Mouse (Mus musculus) gastrocnemius, postnatal 14 days (tissue): Measurements from ENCODE around the gene Larp1. TPM values are rescaled to one million over a fixed set of nuclear protein-coding genes. Genes with fewer than 3 reads are reported as not detected.
A peak's percentile ranks its signal among the peaks of the same experiment; 100 is the strongest.
"Not testable (repeated sequence)": the region's sequence is repeated elsewhere in the genome, so short reads cannot be mapped to it uniquely, and the experiment has no call there.

Experiments used
- DNase-seq: peaks from one replicate; pipeline ENCODE4 v3.0.0; 2021; ENCODE audit warnings: mixed read lengths
- intact Hi-C: fragments of 180-260 bp; cut with DNase I; formaldehyde crosslinking; loops from one replicate; pipeline ENCODE4 v1.15.1; 2025; ENCODE audit warnings: low total_unique reads
- total RNA-seq, 2 experiments: library from RNA; stranded (reverse); gene quantifications; 2 replicates each; pipeline ENCODE4 v1.2.3; 2021

Larp1 gene
- total RNA-seq, 2 experiments from 2014 or later = 61.9 to 74.6 TPM

DNA sequence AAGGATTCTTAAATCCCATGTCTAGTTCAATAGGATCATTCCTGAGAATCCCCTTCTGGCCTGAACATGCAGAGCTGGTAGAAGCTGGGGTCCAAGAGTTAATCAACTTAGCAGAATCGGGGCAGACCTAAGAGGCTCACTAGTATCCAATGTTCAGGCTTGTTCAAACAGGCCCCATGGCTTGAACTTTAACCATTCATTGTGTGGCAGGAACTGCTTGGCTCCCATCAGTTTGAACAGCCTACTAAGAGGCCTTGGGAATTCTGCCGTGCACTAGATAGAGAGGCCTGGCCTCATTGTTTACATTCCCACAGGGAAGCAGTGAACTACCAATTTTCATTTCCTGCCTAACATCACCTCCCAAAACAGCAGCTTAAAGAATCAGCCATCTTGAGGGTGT lies 12.8 kb downstream of the Larp1 start:
- DNase-seq = no peak
- intact Hi-C loops = no loop called here

DNA sequence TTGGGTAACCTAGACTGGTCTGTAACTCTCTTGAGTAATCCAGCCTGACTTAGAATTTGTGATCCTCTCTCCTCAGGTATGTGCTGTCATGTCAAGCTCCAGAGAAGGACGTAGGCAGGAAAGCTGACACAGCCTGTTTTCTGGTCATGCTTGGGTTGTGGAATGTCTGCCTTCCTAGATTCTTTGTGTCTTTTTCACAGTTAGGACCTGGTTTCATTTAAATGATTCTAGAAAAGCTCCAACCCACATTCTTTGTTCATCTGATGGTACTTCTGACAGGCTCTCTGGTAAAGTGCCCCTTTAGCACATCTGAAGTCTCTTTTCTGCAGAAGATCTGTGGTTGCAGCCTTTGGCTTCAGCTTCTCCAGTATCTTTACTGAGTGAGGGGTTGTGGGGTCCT lies 15.4 kb downstream of the Larp1 start:
- intact Hi-C loops = no loop called here
- no peak for DNase-seq

DNA sequence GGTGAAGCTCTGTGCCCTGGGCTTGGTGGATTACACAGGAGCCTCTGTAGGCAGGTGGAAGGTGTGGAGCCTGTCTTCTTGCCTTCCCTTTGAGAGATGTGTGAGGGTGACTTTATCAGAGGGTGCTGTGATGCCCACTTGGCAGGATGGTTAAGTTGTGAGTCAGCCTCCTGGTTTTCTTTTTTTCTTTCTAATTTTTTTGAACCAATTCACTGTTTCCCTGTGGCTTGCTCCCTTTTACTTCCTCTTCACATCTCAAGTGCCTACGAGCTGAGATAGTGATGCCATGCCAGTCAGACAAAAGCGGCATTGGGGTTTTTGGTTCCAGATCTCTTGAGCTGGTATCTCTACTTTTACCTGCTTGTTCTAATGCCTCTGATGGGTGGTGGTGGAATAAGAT lies 15.8 kb downstream of the Larp1 start:
- intact Hi-C loops = no loop called here
- no peak for DNase-seq

DNA sequence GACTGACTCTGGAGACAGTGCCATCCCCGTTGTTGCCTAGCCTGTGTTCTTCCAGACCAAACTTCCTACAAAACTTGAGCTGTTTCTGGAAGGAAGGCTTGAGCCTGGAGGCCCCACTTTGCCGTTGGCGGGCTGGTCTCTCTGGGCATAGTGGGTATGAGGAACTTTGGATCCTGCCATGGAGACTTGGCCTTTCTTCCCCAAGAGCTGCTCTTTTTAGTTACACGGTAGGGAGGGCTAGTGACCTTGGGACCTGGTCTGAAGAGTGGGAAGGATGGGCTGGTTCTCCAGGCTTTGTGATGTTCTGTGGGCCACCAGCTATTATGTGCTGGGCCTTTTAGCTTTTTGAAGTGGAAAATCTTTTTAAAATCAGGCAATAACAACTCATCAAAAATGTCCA lies 17.0 kb downstream of the Larp1 start:
- no peak for DNase-seq
- intact Hi-C loops = no loop called here

DNA sequence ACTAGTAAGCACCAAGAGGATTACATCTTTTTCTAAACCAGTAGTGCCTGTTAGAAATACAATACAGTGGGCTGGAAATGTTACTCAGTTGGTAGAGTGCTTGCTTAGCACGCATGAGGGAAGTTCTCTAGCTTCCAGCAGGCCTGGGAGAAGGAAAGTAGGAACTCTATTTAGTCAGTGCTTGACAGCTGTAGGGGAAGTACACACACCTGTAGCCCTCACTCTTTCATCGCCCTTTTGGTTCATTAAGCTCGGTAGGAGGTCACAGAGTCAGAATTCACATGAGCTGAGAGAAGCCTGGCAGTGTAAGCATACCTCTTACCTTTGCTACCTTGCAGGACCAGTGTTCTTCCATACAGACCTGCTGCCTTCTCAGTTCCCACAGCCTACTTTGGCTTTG lies 17.5 kb downstream of the Larp1 start:
- intact Hi-C loops = no loop called here

DNA sequence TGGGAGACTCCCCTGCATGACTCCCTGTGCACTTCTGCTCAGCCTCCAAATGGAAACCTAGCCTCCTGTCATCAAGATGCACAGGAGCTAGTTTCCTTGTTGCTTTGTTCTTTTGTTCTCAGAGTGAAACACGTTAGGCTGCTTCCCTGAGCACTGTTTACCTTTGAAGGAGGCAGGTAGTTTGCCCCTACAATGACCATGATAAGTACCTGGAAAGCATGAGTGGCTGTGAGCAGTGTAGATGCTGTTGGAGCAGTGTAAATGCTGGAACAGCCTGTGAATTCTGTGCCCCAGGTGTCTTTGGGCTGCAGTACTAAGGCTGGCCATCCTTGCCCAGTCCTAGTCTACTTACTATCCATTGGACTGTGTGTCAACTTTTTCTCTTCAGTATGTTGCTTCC lies 18.0 kb downstream of the Larp1 start:
- intact Hi-C loops = no loop called here
- no peak for DNase-seq

More for the DNA sequence above, 17.5 kb downstream of the Larp1 start:
- no peak for DNase-seq

DNA sequence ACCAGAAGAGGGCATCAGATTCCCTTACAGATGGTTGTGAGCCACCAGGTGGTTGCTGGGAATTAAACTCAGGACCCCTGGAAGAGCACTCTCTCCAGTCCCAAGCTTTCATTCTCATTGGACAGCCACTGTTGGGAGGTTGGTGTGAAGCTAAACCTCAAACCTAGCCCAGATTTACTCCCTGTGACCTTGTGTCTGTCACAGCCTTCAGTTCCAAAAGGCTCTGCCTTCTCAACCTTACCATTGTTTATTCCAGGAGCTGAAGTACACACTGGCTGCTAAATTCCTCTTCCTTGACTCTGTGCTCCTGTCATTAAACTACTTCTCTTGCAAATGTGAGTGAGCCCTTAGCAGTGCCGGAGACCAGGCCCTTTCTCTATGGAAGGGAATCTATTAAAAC lies 20.1 kb downstream of the Larp1 start:
- DNase-seq = no peak
- intact Hi-C loops = no loop called here

DNA sequence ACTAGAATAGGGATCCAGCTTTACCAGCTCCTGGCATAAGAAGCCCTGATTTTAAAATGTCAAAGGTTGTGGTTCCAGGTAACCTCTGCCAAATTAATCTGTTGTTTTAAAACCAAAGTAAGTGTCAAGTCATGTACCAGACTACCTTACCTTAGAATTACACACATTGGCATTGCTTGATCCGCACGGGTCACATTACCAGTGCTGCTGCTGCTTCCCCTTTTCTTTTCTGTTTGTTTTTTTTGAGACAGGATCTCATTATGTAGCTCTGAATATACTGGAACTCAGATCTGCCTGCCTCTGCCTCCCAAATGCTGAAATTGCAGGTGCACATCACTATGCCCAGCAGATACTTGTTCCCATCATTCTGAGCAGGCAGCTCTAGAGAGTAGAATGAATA lies 21.0 kb downstream of the Larp1 start:
- DNase-seq = no peak
- intact Hi-C loops = no loop called here

DNA sequence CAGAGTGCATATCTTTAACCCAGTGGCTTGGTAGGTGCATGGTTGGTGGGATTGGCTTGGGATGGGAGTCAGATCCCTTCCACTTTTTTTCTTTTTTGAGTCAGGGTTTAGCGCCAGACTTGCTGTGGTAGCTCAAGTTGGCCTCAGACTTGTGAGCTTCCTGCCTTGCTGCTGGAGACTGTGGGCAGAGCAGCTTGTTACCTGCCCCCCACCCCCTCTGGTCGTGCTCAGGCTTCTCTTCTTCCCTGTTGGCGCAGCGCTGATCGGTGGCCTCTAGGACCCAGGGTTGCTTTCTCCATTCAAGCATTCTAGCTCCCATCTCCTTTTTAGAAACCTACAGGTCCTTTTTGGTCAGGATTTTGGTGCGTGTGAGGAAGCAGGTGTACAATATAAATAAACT lies 22.3 kb downstream of the Larp1 start:
- intact Hi-C loops = no loop called here

DNA sequence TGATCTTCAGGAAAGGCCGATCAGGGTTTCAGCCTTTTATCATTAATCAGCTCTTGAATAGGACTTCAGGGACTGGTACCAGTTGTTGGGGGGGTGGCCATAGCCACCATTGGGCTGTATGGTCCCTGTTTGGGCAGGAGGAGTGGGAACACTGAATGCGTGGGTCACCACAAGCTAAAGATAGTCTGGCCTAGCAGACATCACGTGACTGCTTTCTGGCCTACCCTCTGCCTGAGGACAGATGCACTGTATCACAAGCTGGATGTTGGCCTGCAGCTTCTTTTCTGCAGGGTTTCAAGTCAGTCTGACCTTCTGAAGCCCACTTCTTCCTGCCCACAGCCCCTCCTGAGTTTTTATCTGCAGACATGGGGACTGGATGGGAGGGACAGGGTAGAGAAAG lies 24.8 kb downstream of the Larp1 start:
- peak; percentile 35 for DNase-seq
- intact Hi-C loops = no loop called here

More for the DNA sequence above, 22.3 kb downstream of the Larp1 start:
- no peak for DNase-seq

DNA sequence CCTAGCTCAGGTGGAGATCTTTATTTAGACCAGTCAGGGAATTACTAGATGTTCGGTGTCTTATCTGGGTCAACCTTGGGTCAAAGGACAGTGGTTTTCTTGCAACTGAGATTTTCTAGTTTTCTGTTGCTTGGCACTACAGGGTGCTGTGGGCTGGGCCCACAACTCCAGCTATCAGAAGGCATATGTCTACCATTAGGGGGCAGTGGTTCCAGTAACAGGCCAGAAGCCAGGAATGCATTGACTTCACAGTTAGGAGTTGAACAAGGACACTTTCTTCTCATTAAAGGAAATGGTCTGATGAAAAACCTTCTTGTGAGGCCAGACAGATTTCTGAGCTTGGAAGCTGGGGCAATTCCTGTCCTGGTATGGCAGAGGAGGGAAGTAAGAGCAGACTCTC lies 30.2 kb downstream of the Larp1 start:
- DNase-seq = no peak
- intact Hi-C loops = no loop called here

DNA sequence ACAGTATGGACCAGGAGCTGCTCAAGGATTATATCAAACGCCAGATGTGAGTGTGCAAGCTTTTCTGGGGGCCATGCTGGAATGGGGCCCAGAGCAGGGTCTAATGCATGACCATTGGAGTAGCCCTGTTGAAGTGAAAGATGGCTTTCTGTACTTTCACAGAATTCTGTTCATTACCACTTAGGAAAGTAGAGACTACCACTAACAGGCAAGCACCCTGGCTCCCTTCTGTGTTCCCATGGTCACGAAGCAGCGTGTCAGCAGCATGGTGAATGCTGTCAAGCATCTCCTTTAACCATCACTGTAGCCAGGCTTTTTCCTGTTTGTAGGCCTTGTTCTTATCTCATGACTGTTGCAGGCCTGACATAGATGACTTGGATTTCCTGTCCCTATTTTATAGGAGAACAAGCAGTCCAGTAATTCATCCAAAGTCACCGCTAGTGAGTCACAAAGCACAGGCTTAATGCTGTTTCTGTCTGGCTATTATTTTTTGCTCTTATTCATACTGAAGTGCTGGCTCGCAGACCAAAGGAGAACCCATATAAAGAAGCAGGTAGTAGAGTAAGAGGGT lies 34.1 kb downstream of the Larp1 start:
- no peak for DNase-seq
- intact Hi-C loops = no loop called here

DNA sequence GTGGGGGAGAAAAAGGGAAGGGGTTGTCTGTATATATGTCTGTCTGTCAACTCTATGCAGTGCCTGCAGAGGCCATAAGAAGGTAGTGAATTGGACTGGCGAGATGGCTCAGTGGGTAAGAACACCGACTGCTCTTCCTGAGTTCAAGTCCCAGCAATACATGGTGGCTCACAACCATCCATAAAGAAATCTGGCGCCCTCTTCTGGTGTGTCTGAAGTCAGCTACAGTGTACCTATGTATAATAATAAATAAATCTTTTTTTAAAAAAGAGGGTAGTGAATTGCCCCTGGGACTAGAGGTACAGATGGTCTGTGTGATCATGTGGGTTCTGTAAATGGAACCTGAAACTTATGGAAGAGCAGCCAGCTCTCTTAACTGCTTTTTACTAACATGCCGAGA lies 37.6 kb downstream of the Larp1 start:
- DNase-seq = no peak
- intact Hi-C loops = no loop called here

DNA sequence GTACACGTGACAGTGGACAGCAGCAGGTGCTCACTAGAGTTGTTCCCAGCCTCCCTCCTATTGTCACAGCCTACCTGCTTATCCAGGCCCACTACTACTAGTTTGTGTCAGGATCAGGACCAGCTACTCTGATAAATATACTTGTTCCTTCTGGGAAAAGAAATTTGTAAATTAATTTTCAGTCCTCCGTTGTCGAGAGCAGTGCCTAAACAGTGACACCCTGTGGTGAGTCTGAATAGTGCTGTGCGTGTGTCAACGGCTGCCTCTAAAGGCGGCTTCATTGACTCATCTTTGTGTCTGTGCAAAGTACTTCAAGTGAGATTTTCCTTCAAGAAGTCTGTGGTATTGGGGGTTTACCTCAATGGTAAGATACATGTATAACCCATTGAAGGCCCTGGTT lies 48.6 kb downstream of the Larp1 start:
- DNase-seq = peak; percentile 41
- intact Hi-C loops = loop anchor here (5.0 kb wide), 1 partner anchor 105 kb away; no protein-coding TSS in a partner anchor

DNA sequence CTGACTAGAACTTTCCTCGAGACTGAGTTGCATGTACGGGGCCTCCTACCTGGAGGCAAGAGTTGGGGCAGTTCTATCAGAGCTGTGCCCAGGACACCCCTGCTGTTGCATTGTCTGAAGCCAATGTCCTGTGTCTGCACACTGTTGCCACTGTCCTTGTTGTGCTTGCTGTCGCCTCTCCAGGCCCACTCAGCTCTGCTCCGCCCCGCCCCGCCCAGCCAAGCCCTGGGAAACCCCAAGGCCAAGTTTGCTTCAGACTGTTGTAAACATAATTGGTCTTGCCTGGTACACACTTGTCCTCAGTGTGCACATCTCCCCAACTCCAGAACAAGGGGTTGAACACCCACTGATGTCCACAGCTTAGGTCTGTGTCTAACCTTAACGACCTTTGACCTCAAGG lies 50.9 kb downstream of the Larp1 start:
- intact Hi-C loops = loop anchor here (5.0 kb wide), 1 partner anchor 107 kb away; no protein-coding TSS in a partner anchor
- DNase-seq = not testable (repeated sequence)

DNA sequence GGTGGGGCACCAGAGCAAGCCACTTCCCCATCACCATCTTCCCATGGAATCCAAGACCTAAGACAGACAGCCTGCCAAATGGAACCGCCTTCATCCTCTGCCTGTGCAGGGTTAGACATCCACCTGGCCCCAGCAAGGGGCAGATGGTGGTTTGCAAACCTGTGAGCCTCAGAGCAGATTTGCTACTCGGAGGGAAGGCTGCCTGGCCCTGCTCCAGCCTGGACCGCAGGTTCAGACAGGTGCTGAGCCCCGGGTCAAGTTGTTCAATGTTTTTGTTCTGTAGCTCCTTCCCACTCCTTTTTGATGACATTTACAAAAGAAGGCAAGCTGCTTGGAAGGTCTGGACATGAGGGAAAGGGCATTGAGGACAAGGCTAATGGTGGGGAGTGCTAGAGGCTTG lies 52.4 kb downstream of the Larp1 start:
- DNase-seq = not testable (repeated sequence)

DNA sequence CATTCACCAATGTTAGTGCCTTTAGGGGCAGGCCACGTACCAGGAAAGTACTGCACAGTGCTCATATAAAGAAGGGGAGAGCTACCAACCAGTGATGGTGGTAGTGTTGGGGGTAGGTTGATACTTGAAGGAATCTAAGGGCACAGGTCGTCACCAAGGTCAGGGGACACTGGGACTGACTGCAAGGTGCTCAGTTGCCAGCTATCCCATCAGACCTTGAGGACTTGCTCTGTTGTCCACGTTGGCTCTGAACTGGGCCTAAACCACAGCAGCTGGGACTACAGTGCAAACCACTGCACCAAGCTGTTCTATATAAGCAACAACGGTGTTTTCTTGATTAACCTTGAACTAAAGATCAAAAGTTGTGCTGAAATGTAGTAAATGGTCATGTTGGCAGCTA lies 53.7 kb downstream of the Larp1 start:
- intact Hi-C loops = no loop called here

More for the DNA sequence above, 52.4 kb downstream of the Larp1 start:
- intact Hi-C loops = not testable (repeated sequence)

DNA sequence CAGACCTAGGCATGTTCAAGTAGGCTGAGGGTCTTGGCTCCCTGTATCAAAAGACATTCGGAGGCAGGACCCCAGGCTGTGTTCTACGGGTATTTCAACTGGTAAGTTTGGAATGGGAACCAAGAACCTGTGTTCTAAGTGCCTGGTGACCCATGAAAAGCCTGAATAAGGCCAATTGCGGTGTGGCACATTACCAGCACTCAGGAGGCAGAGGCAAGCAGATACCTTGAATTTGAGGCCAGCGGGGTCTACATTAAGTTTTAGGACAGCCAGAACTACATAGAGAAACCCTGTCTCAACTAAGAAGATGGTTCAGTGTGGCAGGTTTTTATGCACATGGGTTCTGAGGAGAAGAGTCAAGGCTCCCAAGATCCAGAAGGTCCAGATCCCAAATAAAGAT lies 56.2 kb downstream of the Larp1 start:
- DNase-seq = no peak
- intact Hi-C loops = no loop called here

More for the DNA sequence above, 53.7 kb downstream of the Larp1 start:
- no peak for DNase-seq

DNA sequence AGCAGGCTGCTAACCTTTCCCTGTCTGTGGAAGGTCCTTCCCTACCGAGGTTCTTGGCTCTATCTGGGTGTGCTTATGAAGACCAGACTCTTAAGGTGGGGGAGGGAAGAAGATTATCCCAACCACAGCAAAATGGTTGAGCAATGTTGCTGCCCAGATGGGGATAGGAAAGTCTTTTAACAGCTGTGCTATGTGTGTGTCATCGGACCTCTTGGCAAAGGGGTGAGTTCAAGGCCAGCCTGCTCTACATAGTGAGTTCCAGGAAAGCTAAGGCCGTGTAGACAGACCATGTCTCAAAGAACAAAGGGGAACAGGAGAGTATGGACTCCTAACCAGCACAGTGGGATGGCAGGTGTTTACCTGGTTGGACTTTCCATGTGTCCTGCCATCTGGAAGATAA lies 64.1 kb downstream of the Larp1 start:
- intact Hi-C loops = no loop called here
- no peak for DNase-seq

DNA sequence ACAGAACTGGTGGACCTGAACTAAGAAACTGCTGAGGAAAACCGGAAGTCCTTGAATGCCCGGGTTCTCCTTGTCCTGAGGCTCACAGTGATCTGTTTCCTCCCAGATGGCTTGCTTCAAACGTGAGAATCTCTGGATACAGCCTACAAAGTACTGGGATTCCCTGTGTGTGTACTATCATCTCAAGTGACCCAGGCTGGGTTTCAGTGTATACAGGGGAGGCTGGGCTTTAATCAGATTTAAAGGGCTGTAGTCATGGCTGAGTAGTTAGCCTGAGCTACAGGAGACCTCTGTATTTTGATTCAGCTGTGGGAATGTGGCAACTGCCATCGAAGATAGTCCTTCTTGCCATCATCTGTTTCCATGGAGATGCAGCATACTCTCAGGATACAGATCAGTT lies 68.4 kb downstream of the Larp1 start:
- DNase-seq = no peak
- intact Hi-C loops = no loop called here

DNA sequence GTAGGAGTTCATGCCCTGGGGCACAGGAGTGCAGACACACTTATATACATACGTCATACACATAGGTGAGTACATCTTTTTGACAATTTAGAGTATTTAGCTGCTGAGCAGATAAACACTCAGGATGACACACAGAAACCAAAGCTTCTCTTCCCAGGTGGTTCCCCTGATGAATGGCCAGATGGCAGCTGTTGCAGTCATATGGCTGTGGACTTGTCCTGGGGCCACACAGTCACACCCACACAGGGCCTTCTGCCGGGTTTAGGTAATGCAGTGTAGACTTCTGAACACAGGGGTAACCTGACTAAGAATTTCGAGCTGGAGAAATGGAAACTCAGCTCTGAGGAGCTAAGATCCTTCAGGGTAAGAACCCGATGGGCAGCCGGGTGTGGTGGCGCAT lies 72.9 kb downstream of the Larp1 start:
- no peak for DNase-seq
- intact Hi-C loops = no loop called here

DNA sequence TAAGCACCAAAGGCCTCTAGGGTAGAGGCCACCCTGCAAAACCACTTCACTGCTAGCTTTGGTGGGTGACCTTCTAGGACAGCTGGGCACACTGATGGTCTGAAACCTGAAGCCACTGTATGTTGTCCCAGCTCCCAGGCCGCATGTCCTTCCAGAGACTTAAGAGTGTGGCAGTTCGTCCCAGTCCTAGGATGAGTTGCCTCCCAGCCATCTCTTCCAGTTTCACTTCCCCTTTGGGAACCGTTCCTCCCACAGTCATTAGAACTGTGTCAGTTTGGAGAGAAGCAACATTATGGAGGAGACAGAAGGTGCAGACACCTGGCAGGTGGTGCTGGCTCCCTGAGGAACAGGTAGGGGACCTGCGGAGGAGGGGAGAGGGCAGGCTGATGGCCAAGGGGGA lies 83.7 kb downstream of the Larp1 start:
- no peak for DNase-seq
- intact Hi-C loops = no loop called here
